Mouse (Mus musculus) frontal cortex, adult (tissue): Measurements from ENCODE around the gene Hps1.

Source experiments
- ATAC-seq: cut with Nextera tagmentation; 2 replicates; pipeline ENCODE4 v1.9.2; 2017; ENCODE audit warnings: mild to moderate bottlenecking, moderate library complexity, mixed read lengths; ENCODE audit not compliant: low TSS enrichment

Gene Hps1

GRCm38 (mm10) chr19:42755148-42755870, 24.5 kb downstream of the Hps1 start:
- ATAC-seq, result no peak

GRCm38 (mm10) chr19:42753141-42753917, 26.4 kb downstream of the Hps1 start:
- no peak for ATAC-seq

- peak; percentile 64 for ATAC-seq
These were observed 27.3 kb downstream of the Hps1 start, which contains the start of gene Pyroxd2 for GRCm38 (mm10) chr19:42752363-42752931. Pyroxd2 (minus strand) TSS chr19:42752775.

- ATAC-seq, result no peak
These were observed 29.6 kb downstream of the Hps1 start for GRCm38 (mm10) chr19:42750196-42750595.

- no peak for ATAC-seq
These were observed 33.1 kb downstream of the Hps1 start for GRCm38 (mm10) chr19:42746702-42747101.

- no peak for ATAC-seq
These were observed 33.9 kb downstream of the Hps1 start for GRCm38 (mm10) chr19:42745869-42746224.

- no peak for ATAC-seq
These were observed 34.5 kb downstream of the Hps1 start for GRCm38 (mm10) chr19:42745084-42745868.

GRCm38 (mm10) chr19:42744162-42744586, 35.6 kb downstream of the Hps1 start:
- peak; percentile 86 for ATAC-seq

GRCm38 (mm10) chr19:42743261-42743660, 36.5 kb downstream of the Hps1 start:
- ATAC-seq, result no peak

- peak; percentile 90 for ATAC-seq
These were observed 37.9 kb downstream of the Hps1 start for GRCm38 (mm10) chr19:42741884-42742283.

GRCm38 (mm10) chr19:42740163-42740899, 39.4 kb downstream of the Hps1 start:
- ATAC-seq, result no peak

- ATAC-seq, result no peak
These were observed 40.0 kb downstream of the Hps1 start for GRCm38 (mm10) chr19:42739734-42740133.

GRCm38 (mm10) chr19:42737753-42738152, 42.0 kb downstream of the Hps1 start:
- ATAC-seq, result no peak

GRCm38 (mm10) chr19:42734982-42735381, 44.8 kb downstream of the Hps1 start:
- no peak for ATAC-seq

- ATAC-seq, result no peak
These were observed 52.4 kb downstream of the Hps1 start for GRCm38 (mm10) chr19:42727424-42727823.

GRCm38 (mm10) chr19:42726766-42727165, 53.0 kb downstream of the Hps1 start:
- ATAC-seq, result no peak

GRCm38 (mm10) chr19:42725973-42726350, 53.8 kb downstream of the Hps1 start:
- no peak for ATAC-seq

GRCm38 (mm10) chr19:42725056-42725972, 54.5 kb downstream of the Hps1 start:
- no peak; the same call in 1 of the 2 replicates for ATAC-seq

- ATAC-seq, result no peak
These were observed 56.5 kb downstream of the Hps1 start for GRCm38 (mm10) chr19:42723302-42723701.

- no peak for ATAC-seq
These were observed 57.3 kb downstream of the Hps1 start for GRCm38 (mm10) chr19:42722500-42722899.
